Mouse (Mus musculus) adrenal gland, adult 8-10 months (tissue): ENCODE results near the gene Brd9. TPM values are rescaled to one million over a fixed set of nuclear protein-coding genes. Genes with fewer than 3 reads are reported as not detected.

Experiments
- DNase-seq: peaks from one replicate; pipeline ENCODE4 v3.0.0; 2022
- total RNA-seq, 4 experiments: library from RNA; stranded (reverse); gene quantifications; 2 replicates each; pipeline ENCODE4 v1.2.4; 2022

Brd9 gene
- 10 to 100 TPM; 29.7 to 53.5 (median 41.0) TPM for total RNA-seq

DNA sequence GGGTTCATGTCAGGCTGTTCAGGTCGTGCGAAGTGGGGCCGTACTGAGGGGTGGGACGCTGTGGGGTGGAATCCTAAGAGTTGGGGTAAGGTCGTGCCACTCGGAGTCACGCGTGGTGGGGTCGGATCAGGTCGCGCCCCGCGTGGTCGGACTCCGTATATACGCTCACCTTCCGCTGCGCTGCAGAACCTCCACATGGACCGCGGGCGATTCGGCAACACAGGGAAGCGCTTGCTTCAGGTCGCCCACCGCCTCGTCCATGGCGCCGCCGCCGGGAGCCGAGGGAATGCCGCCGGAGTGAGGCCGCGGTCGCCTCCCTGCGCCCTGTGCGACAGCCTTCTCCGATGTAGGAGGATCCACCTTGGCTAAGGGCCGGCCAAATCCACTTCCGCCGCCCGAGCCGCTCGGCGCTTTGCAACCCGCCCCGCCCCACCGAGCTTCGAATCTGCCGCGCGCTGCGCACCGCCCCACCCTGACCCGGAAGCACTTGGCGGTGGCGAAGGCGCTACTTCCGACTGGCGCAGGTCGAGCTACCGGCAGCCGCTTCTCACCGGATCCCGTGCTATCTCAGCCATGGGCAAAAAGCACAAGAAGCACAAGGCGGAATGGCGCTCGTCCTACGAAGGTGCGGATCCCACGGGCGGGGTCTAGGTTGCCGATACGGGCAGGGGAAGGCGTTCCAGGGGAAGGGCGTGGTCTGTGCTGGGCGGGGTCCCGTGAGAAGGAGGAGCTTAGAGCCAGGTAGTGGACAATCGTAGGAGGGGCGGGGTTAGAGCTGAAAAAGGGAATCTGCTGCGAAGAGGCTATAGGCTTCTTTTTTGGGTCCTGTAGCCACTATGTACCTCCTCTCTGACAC is at the start of gene Brd9, which contains the start of gene Trip13:
TSS of gene Brd9 (plus strand) at position 491 of the 856 bp plus-strand sequence.
TSS of gene Trip13 (minus strand) at position 464 of the 856 bp plus-strand sequence.
- peak; percentile 82 for DNase-seq

DNA sequence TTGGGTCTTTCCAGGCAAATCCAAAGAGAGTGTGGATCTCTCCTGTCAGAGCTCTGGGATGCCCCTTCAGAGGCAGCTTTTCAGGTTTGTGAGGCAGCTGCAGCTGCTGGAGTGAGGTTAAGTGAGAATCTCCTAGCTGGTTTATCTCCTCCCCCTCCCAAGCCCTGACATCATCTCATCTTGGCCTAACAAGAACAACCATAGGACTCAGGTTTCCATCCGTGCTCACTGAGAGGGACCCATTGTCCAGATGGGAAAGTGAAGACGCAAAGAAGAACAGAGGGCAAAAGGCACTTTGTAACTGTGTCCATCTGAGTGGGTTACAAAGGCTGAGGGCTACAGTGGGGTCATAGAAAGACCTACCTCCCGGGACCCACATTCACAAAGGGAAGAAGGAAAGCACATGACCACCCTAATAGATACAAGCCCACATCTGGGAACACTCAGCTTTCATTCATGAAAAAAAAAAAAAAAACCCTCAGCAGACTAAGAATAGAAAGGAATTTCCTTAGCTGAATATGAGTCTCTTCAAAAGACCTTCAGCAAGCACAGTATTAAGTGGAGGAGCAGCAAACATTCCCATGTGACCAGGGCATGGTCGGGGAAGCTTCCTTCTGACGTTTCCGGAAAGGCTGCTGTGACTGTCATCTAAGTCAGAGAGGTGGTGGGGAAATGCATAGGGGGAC is 45.0 kb upstream of the Brd9 start:
- DNase-seq: peak; percentile 6

DNA sequence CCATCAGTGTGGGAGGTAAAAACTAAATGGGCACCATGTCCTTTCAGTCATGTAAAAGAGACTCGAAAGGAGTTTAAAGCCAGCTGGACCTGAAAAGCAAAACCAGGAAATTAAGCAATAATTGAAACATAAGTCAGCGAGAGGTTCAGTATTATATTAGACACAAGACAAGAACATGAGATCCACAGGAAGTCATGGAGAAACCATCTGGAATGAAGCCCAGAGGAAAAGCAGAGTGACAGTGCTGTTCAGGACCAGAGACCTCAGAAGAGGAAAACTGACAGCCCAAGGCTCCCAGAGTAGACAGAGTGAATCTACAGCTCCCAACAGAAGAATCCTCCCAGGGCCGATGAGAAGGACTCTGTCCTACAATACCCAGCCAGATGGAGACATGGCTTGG is 40.0 kb upstream of the Brd9 start:
- DNase-seq: no peak

DNA sequence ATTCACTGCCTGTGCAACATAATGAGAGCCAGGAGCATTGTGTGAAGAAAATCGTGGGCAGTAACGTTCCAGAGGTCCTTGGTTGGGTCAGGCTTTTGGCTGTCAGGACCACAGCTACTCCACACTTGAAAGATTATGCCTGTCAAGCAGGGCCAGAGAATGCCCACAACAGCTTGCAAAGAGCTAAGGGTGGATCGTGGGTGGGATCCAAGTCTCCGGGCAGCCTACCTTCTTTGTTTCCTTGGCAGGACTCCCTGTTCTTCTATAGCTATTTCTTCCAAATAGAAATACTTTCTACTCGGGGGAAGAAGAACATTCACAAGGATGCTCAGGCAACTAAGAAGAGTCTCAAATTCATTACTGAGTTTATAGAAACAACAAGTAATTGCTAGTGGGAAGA is 30.5 kb upstream of the Brd9 start:
- DNase-seq: no peak

DNA sequence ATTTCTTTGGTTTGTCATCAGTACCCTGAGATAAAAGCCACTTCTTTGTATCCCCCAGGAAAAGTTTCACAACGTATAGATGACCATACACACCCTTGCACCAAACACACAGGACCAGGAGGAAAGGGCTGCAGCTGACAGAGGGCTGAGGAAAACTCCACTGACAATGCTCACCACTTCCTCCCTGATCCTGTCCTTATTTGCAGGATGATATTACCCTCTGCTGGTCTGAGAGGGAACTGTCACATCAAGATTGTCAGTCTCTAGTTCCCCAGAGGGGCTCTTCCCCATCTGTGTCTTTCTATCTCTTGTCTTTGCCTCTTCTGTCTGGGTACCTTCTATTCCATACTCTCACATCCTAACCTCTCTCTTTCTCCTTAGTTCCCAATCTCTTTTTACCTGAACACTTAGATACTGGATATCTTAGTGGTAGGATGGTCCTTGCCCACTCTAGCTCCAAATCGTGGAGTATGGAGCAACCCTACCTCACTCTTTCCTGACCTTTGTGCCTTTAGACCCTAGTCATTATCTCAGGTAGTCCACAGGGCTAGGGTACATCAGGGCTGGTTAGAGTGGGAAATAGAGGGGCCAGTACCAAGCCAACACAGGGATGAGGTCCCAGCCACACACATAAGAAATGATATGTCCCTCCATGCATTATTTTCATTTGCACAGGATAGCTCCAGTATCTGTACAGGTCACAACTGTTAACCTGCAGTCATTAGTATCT is 29.8 kb upstream of the Brd9 start:
- peak; percentile 15 for DNase-seq

DNA sequence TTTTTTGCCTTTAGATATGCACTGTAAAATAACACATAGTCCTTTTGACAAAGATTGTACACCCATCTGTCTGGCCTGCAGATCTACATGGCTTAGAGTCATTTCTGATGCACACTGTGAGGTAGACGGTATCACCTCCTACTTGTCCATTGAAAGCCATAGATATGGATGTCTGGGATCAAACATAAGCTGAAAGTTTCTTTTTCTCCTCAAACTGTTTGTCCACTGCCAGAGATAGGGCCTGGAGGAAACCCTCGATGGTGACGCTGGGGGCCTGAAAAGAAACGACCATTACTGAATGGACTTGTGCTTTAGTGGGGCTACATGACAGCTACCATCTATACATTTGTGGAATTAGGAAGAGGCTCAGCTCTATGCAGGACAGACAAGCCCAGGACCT is 24.5 kb upstream of the Brd9 start:
- DNase-seq: no peak

DNA sequence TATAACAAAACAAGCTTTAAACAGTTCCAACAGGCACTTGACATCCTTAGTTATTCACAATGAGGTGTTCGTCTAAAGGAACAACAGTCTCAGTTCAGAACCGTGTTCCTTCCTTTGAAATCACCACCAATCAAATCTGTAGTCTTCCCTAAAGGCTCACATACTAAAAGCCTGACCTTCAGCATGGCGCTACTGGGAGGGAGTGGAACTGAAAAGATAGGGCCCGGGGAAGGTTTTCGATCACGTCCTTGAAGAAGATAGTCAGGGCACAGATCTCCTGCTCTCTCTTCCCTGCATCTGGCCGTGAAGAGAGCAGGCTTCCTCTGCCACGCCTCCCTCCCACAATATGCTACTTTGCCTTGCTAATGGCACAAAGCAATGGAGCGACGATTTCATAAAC is 5.4 kb upstream of the Brd9 start:
- DNase-seq: no peak

DNA sequence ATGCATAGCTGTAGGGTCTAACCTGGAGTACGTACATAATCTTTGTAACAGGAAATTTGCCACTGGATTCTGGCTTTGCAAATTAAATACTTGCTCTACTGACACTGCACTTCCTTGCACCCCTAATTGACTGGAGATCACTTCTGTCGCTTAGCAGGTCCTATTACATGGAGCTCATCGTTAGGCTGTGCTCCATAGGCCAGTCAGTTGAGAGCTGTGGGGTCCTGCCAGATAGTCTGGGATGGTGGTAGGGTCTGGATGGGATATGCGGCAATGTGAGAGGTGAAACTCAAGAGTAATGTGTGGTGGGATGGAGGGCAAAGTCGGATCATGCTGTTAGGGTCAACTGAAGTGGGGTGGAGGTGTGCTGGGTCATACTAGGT is 682 bp upstream of the Brd9 start:
- no peak for DNase-seq

DNA sequence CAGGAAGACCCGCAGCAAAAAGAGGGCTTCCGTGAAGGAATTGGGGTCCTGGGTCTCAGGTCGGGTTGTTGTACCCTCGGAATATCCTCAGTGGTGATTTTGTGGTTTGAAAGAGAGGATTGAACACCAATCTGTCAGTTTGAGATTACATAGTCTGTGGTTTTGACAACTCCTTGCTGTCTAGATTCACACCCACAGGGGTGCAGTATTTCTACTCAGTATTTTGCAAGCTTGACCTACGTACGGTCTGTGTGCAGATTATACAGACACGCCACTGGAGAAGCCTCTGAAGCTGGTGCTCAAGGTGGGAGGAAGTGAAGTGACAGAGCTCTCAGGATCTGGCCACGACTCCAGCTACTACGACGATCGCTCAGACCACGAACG is 558 bp downstream of the Brd9 start:
- DNase-seq: no peak

DNA sequence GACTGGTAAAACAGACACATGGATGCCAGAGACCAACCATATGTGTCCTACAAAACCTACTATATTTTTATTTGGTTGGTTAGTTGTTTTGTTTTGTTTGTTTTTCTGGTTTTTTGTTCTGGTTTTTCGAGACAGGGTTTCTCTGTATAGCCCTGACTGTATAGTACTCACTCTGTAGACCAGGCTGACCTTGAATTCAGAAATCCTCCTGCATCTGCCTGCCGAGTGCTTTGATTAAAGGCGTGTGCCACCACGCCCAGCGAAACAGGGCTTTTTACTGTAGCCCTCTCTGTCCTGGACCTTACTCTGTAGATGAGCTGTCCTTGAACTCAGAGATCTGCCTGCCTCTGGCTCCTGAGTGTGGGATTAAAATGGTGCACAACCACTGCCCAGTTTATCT is 1.5 kb downstream of the Brd9 start:
- DNase-seq: no peak

DNA sequence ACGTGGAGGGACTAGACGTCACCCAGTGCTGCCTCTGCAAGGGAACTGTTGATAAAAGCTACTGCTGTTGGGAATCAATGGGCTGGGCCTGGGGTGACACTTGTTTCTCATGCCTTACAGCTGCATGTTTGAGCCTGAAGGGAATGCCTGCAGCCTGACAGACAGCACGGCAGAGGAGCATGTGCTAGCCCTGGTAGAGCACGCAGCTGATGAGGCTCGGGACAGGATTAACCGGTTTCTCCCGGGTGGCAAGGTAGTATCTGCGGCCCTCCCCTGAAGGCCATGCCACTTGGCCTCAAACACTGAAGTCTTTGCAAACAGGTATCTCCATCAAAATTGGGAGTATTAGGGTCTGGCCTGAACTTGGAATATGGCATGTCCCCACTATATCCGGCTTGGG is 7.0 kb downstream of the Brd9 start:
- no peak for DNase-seq

DNA sequence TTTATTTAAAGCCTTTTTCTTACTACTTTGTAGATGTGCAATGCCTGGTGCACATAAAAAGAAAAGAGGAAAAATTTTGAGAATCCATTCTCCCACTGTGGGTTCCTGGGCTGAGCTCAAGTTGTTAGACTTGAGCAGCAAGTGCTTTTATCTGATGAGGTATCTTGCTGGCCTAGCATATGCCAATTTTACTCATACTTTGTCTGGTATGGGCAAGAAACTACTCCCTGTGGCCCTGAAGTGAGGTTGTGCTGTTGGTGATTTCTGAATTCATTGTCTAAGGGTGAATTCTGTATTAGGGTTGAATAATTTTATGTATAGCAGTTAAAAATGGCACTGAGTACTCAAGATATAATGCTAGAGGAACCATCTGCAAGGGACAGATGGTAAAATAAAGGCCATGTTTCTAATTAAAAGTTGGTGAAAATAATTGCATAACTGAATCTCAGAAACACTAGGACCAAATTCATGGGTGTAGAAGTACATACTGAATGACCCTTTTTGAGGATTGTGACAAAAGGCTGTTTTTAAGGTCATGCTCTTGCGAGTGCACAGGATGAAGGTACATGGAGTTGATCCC is 16.0 kb downstream of the Brd9 start:
- no peak for DNase-seq

DNA sequence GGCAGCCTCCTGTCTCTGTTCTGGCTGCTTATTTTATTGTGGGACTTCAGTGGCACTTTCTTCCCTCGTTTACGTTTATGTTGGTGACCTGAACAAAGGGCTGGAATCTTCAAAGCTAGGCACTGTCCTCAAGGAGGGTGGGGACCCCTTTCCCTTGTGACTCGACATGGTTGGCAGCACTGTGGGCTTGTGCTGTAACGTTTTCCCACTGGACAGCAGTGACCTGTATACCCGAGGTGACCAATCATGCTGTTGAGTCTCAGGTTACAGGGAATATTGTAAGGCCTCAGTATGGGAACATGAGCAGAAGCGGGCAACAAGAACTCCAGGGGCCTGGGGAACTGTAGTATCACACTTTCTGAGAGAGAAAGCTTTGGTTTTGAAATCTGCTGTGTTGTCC is 17.1 kb downstream of the Brd9 start:
- no peak for DNase-seq

DNA sequence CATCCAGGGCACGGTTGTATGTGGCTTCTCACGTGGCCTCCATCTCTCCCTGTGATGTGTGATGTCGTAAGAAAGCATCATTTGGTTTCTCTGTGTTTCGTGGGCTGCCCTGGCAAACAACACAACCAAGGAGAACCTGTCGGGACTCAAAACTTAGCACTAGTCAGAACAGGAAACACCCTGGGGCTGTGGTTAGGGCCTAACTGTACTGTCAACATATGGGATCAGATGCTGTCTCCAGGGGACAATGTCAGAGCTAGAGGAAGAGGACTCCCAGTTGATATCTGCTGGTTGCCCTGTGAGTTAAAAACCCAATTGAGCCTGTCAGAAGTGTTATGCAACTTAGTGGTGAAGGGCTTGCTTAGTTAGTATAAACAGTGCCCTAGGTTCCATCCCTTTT is 17.9 kb downstream of the Brd9 start:
- no peak for DNase-seq

DNA sequence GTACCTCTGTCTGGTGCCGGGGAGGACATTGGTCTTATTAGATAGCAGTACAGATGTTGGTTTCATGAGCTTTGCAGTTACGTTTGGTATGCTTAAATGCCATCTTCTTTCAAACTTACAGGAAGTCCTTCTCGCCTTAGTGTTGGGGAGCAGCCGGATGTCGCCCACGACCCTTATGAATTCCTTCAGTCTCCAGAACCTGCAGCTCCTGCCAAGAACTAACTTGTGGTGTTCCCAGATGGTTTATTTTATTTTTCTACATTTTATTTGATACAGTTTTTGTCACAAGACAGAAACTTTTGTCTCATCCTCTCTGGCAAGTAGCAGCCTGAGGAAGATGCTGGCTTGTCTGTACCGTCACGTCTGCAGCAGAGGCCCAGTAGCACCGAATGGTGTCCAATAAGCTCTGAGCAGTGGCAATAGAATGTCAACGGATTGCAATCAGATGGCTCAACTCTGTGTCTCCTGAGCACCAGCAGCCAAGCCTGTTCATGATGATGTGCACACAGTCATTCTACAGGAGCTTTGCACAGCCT is 22.6 kb downstream of the Brd9 start:
- DNase-seq: no peak

DNA sequence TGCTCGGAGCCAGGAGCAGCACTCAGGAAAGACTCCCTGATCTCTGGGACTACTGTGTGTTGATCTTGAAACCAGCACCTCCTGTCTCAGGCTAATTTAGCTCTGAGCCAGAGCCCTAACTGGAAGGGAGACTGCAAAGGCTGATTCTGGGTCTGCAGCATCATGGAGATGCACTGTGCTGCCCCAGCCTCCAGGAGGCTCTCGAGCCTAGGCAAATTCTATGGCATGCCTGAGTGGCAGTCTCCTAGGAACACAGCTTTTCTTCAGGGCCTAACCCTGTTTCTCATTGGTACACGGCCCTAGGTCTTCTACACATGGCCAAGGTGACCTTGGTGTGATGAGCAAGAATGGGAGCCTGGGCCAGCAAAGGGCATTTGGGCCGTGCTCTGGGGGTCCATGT is 23.6 kb downstream of the Brd9 start:
- DNase-seq: no peak

DNA sequence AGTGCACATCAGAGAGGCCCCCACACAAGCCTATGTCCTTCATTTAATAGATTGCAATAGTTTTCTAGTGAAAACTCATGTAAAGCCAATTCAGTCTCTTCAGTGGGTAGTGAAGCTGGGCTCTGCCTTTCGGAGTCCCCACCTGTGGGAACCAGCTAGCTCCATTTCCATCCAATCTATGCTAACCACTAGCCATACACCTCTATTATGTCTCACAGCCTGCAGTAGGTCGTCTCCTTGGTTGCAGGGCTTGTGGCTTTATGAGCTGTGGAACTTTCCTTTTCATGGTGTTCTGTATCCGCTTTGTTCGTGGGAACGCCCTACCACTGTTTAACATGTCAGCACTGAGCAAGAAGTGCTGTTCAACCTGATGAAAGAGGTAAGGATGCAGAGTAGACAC is 25.9 kb downstream of the Brd9 start, which contains the start of gene Zdhhc11:
TSS of gene Zdhhc11 (plus strand) at position 301 of the 400 bp plus-strand sequence.
- DNase-seq: no peak

DNA sequence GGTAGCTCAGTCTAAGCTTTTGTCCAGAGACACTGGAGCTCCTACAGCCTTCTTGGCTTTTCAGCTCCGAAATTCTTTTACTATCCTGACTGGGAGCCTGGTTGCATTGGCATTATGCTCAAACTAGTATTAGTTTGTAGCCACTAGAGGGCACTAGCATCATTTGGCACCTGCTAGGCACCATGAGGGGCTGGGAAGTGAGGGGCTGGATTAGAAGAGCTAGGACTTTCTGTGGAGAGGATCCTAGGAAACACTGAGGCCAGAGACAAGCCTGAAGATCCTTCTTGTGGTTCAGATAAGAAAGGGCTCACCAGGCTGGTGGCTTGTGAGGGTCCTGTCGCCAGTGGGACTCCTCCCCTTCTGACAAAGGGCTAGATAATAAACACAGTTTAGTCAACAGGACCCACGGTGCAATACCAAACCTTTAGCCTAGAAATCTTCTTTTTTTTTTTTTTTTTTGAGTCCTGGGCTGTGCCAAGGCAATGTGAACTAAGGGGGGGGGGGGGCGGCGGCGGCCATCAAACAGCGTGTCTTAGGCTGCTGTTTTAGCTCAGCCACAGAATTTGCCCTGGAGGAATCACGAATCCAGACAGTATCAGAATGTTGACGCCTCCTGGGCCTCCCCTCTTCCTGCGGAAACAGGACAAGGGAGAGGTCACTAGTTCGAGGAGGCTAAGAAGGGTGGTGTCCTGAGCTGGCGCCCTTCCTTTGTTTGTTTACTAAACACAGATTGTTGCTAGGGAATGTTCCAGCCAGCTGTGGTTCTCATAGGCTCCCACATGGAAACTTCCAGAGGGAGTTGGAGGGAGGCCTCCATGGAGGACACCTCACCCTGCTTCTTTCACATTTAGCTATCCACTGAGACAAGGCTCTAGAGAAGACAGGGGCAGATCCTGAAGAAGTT is 33.2 kb downstream of the Brd9 start:
- DNase-seq: peak; percentile 61

DNA sequence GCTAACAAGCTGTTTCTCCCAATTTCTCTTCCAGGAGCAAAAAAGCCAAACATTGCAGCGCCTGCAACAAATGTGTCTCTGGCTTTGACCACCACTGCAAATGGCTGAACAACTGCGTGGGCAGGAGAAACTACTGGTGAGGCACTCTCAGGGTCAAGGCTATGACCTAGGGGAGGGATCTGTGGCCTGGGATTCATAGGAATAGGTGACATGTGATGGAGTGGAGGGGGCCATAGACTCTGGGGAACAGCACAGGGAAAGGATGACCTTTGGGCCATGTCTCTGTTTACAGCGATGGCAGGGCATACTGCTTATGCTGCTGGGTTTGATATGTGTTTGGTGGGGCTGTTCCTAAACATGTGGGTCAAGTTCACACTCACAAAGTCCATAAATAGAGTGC is 36.9 kb downstream of the Brd9 start:
- no peak for DNase-seq

DNA sequence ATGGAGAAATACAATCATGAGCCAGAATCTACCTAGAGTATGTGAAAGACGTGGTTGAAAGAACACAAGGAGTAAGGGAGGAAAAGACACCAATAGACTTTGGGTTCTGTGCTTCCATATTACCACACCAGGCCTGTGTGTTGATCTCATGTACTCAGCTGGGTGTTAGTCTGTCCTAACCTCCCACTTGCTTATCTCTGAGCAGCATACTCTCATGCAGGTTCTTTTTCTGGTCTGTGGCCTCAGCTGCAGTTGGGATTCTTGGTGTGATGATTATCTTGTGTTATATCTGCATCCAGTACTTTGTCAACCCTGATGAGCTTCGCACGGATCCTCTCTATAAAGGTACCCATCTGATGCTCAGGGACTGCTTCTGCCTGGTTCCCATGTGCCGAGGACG is 39.3 kb downstream of the Brd9 start:
- no peak for DNase-seq

DNA sequence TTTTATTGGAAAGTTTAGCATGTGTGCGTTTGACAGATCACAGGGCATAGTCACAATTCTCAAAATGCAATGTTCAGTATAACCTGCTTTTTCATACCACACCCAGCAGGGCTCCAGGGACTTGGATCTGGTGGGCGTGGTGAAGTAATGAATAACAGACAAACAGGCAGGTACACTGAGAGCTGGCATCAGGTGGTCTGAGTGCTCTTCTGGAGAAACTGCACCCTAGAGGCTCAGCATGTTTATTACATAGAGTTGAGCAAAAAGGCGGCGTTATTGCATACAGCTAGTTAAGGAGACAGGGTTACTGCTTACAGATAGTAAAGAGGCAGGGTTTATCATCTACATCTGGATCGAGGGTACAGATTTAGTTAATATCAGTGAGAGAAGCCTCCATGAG is 52.7 kb downstream of the Brd9 start:
- no peak for DNase-seq

DNA sequence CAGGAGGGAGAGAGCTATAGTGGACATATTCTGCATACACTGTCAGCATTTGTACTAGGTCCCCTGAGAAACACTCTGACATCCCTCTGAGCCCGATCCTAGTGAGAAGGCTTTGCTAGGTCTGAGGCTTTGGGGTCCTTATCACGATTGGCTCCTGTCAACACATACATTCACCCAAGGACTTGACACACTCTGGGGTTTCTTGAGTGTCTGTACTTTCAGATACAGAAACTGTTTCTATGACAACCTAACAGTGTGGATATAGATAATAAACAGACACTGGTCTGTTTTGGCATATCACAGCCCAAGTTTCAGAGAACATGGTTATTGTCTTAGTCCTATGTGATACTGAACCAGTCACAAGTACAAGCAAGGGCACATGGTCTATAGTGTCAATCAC is 53.1 kb downstream of the Brd9 start:
- DNase-seq: no peak
